Mouse (Mus musculus): ENCODE results near the gene Mfn1.

- TF ChIP-seq POLR2A (IDR thresholded peaks at IDR 0.05; ENCODE audit: borderline replicate concordance, extremely low read depth, low read depth, low read length) (no peak), CTCF (IDR thresholded peaks at IDR 0.05; ENCODE audit: insufficient read depth, low read length) (no peak)
These were observed 18.1 kb upstream of the Mfn1 start for GRCm38 (mm10) chr3:32511191-32511550.
